Mouse (Mus musculus) cerebellum, adult 11 months (tissue): Measurements from ENCODE around the gene Aanat.

Experiments used
- DNase-seq: peaks from one replicate; pipeline ENCODE4 v3.0.0; 2022

Gene Aanat

GRCm38 (mm10) chr11:116611883-116612282, 25.7 kb downstream of the Aanat start:
- no peak for DNase-seq

- no peak for DNase-seq
Observed at GRCm38 (mm10) chr11:116612554-116612953, 26.3 kb downstream of the Aanat start.

GRCm38 (mm10) chr11:116613234-116613633, 27.0 kb downstream of the Aanat start:
- no peak for DNase-seq

DNA sequence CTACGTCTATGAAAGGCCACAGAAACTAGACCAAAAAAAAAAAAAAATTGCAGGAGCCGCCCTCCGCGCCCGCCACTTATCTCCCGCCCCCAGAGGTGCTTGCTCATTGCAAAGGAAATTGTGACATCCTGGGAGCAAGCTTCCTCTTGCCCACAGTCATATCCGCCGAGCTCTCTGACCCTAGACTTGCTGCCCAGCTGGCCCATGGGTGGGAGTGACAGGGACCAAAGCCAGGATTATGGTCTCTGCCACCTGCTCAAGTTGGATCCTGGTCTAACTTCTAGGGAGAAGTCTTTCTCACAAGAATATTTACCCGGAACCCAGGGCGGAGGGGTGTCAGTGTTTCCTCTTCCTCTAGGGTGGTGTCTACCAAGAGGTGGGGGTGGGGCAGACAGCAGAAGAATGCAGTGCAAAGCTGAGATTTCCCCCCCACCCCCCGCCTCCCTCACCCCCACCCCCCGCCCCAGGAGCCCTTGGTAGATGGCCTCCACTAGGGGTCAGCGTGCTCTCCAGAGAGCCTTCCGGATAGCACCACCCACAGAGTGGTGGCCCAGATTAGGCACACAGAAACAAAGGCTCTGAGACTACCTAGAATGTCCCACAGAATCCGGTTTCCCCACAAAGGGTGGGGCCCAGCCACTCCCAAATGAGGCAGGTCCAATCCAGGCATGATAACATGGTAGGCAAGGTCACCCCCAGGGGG, 29.7 kb downstream of the Aanat start:
- DNase-seq, result no peak

DNA sequence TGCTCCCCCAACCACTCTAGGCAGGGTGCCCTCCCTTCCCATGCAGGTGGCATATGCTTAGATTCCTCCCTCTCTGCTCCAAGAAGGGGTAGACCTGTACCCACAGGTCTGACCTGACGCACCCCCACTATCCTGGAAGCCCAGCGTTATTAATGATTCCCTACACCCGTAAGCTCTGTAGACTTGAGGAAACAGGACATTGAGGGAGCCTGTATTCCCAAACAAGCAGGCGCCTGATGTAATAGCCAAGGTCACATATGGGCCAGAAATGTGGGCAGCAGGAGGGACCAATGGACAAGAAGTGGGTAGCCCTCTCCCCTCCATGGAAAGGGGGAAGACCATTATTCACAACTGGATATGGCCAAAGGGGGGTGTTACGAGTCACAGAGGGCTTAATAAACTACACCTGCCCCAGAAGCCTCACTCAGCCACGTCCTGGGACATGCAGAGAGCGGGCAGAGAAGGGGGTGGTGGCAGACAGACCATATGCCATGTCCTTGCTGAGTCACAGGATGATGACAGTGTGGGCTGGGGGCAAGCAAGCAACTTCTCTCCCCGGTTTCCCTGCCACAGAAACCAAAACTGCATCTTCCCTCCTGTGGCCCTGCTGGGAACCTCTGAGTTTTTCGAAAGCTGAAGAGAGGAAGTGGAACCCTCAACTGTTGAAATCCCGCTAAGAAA, 30.3 kb downstream of the Aanat start:
- no peak for DNase-seq

- no peak for DNase-seq
Observed at GRCm38 (mm10) chr11:116617641-116618040, 31.4 kb downstream of the Aanat start.

GRCm38 (mm10) chr11:116618666-116619065, 32.4 kb downstream of the Aanat start:
- DNase-seq, result no peak

DNA sequence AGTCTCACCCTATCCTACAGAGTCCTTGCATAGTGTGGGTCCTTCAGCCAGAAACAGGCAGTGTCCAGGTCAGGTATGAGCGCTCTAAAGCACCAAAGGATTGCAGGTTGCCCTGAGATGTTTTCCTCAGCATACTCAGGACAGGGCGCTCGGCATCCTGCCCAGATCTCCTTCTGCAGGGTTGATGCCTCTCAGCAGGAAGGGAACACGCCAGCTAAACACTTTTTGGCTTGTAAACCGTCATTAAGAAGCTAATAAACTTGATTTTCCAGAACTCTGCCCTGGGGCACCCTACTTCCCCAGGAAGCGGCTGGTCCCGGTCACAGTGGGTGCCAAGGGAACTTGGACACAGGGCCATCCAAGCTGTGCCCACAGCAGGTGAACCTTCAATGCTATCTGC, 32.9 kb downstream of the Aanat start:
- DNase-seq, result peak; percentile 55

- DNase-seq, result no peak
Observed at GRCm38 (mm10) chr11:116619561-116619960, 33.3 kb downstream of the Aanat start.

DNA sequence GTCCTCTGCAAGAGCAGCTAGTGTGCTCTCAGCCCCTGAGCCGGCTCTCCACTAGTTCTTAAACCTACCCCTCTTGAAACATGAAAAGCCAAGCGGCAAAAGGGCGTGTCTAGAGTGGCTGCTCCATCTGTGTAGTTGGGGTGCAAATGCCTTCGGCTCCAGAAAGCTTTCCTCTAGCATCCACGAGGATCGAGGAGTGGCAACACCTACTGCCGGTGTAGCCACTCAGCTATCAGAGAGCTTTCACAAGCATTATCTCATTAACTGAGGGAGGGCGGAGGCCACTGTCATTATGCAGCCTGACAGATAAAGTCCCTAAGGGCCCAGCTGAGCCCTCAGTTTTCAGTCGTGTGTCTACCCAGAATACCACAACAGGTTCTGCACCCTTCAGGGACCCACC, 33.8 kb downstream of the Aanat start:
- no peak for DNase-seq

DNA sequence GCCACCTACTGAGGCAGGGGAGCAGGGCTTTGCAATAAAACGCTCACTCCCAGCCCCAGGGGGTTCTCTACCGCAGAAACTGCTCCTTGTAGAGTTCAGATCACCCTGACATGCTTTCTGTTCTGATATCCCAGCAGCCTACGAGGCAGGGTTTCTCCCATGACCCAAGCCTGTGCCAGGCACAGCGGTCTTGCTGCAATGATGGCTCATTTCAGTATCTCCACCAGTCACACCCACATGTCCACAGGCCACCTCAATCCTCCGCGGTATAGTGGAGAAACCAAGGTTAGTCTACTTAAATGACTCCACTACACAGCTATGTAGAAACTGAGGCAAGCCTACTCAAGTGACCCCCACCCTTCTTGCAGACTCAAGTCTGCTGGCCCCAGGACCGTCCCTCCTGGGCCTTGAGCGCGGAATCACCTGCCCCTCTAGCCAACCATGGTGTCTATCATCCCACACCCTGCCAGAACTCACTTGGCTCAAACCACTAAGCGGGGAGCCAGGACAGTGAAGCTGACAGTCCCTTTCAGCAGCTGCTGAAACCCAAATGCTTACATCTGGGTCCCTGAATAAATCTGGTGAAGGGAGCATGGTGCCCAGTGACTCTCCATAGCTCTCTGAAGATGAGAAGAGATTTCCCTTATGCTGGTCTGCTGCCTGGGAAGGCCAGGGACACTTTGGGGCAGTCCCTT, 34.5 kb downstream of the Aanat start:
- no peak for DNase-seq

GRCm38 (mm10) chr11:116621258-116621704, 35.0 kb downstream of the Aanat start:
- DNase-seq, result peak; percentile 77

GRCm38 (mm10) chr11:116623281-116624124, 37.3 kb downstream of the Aanat start:
- DNase-seq, result no peak

DNA sequence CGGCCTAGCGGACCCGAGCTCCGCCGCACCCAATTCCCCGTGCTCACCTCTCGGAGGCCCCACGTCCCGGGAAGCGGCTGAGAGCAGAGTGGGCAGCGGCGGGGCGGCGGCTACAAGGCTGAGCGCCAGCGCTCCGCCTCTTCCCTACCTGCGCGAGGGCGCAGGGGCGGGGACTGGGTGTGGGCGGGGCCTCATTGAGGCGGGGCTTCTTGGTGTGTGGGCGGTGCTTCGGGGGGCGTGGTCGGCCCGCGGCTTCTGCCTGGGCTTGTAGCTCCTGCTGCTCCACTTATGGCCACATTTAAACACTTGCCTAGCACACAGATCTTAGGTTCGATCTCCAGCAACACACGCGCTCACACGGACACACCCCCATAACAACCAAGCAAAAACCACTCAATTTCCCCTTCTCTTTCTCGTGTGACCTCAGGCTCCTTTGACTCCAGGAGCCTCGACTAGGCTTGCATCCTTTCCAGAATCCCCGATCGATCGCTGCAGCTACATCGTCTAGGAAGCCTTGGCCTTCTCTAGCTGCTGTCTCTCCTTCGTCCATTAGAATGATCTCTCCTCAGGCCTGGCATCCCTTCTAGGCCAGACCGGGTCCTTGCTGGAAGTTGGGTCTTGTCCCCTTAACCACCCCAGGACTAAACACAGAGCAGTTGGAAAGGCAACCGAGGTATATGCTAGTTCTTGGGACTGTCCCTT, 38.0 kb downstream of the Aanat start:
- DNase-seq, result no peak

GRCm38 (mm10) chr11:116625081-116626000, 39.1 kb downstream of the Aanat start:
- no peak for DNase-seq

GRCm38 (mm10) chr11:116626299-116627071, 40.3 kb downstream of the Aanat start, which contains the start of gene Rhbdf2:
Rhbdf2 (minus strand) TSS chr11:116627019.
- DNase-seq, result no peak

DNA sequence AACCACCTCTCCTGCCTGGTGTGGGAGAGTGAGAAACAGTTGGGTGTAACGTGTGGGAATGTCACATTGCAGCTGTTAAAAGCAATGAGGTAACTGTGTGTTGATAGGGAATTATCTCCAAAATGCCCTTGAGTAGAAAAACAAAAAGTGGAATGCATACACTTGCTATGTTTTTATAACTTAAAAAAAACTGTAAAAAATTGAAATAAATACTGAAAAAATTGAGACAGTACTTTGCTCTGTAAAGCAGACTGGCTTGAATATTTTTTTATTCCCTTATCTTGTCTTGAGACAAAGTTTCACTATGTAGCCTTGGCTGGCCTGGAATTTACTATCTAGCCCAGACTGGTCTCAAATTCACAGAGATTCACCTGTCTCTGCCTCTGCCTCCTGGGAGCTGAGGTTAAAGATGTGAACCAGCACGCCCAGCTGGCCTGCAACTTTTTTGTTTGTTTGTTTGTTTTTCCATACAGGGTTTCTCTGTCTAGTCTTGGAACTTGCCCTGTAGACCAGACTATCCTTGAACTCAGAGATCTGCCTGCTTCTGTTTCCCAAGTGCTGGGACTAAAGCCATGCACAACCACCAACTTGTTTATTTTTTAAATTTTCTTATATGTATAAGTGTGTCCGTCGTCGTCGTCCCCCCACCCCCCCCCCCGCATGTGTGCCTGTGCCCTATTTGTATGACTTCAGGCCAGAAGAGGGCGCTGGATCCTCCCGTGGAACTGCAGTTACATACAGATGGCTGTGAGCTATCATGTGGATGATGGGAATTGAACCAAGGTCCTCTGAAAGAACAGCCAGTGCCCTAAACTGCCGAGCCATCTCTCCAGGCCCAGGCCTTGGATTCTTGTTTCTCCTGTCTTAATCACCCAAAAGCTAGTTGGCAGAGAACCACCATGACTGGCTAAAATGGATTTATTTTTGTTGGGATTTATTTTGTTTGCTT, 41.1 kb downstream of the Aanat start:
- DNase-seq, result no peak

DNA sequence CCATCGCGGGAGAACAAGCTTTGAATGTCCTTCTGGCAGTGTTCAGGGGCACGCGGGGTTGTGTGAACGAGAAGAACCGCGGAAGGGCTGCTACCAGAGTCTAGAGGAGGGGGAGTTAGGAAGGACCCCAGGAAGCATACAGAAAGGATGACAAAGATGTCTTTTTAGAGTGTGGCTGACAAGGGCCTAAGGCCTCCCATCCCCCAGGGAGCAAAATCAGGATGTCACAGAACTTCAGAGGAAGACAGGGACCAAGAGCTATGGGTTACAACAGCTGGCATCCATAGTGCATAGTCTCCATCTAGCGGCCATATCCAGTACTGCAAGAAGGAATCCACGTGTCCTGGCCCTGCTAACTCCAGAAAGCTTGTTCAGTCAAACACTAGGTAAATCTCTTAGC, 42.5 kb downstream of the Aanat start:
- peak; percentile 82 for DNase-seq

- no peak for DNase-seq
Observed at GRCm38 (mm10) chr11:116629472-116629871, 43.2 kb downstream of the Aanat start.
